Mouse (Mus musculus): ENCODE data around the gene Rfc5.

DNA sequence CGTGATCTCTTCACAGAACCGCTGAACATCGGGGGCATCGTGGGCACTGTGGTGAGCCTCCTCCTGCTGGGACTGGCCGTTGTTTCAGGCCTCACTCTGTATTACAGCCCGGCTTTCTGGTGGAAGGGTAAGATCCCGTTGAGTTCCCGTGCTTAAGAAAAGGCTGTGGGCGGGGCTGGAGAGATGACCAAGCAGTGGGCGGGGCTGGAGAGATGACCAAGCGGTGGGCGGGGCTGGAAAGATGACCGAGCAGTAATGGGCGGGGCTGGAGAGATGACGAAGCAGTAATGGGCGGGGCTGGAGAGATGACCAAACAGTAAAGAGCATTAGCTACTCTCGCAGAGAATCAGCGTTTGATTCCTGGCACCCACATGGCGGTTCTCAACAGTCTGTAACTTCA lies 40.6 kb downstream of the Rfc5 start:
- TF ChIP-seq POLR2A (IDR thresholded peaks at IDR 0.05; ENCODE audit: borderline replicate concordance, extremely low read depth, low read depth, low read length) (no peak), CTCF (IDR thresholded peaks at IDR 0.05; ENCODE audit: insufficient read depth, low read length) (no peak)

All from lung, adult 2 months (tissue).